Mouse (Mus musculus) lung, embryonic 14.5 days (tissue): ENCODE results near the gene Esyt1. TPM values are rescaled to one million over a fixed set of nuclear protein-coding genes. Genes with fewer than 3 reads are reported as not detected.
A peak's percentile ranks its signal among the peaks of the same experiment; 100 is the strongest.

Experiments used
- ATAC-seq: fragments of 200-750 bp; cut with Nextera tagmentation; 2 replicates; pipeline ENCODE4 v1.8.0; 2017; ENCODE audit warnings: mild to moderate bottlenecking, moderate TSS enrichment, moderate library complexity; ENCODE audit not compliant: insufficient read depth
- DNase-seq: peaks from one replicate; pipeline ENCODE4 v3.0.0-alpha.2; 2015
- H3K27ac ChIP-seq: fragments of 300-500 bp; sonication (generic); 2 replicates; pipeline ENCODE4 v1.5.1; 2014; ENCODE audit warnings: low read depth, mild to moderate bottlenecking, moderate library complexity
- H3K27me3 ChIP-seq: fragments of 300-500 bp; sonication (generic); 2 replicates; pipeline ENCODE4 v1.6.1; 2014; ENCODE audit warnings: low read length, control low read depth; ENCODE audit not compliant: insufficient read depth
- H3K36me3 ChIP-seq: fragments of 300-500 bp; sonication (generic); 2 replicates; pipeline ENCODE4 v1.6.1; 2014; ENCODE audit warnings: control low read depth; ENCODE audit not compliant: insufficient read depth
- H3K4me1 ChIP-seq: fragments of 300-500 bp; sonication (generic); 2 replicates; pipeline ENCODE4 v1.6.1; 2014; ENCODE audit warnings: antibody characterized with exemption, control low read depth; ENCODE audit not compliant: insufficient read depth
- H3K4me2 ChIP-seq: fragments of 300-500 bp; sonication (generic); 2 replicates; pipeline ENCODE4 v1.6.1; 2014; ENCODE audit warnings: mild to moderate bottlenecking
- H3K4me3 ChIP-seq: fragments of 300-500 bp; sonication (generic); 2 replicates; pipeline ENCODE4 v1.5.1; 2014; ENCODE audit warnings: low read depth, low read length
- H3K9ac ChIP-seq: fragments of 300-500 bp; sonication (generic); 2 replicates; pipeline ENCODE4 v1.6.1; 2014
- H3K9me3 ChIP-seq: fragments of 300-500 bp; sonication (generic); 2 replicates; pipeline ENCODE4 v1.6.1; 2016; ENCODE audit warnings: low read depth, low read length, control low read depth
- CTCF ChIP-seq: IDR thresholded peaks from 2 replicates; pipeline ENCODE4 v1.5.1; 2016; ENCODE audit warnings: antibody characterized with exemption, low read depth
- WGBS: fragments of 180-500 bp; shearing (Covaris S2); extraction: QIAGEN DNeasy Blood & Tissue Kit; methylation state at CpG from one replicate; pipeline ENCODE4 v1.1.7; 2014; 5-methylcytosine and 5-hydroxymethylcytosine counted together
- polyA plus RNA-seq: library from polyadenylated mRNA; unstranded; fragments of >200 nt; fragmentation: Nextera tagmentation; extraction: Ambion mirVana; gene quantifications from 2 replicates; pipeline ENCODE4 v1.2.1, GENCODE M21; 2014

Gene Esyt1
- polyA plus RNA-seq, 1 experiment from 2014 or later, result 23.0 TPM

DNA sequence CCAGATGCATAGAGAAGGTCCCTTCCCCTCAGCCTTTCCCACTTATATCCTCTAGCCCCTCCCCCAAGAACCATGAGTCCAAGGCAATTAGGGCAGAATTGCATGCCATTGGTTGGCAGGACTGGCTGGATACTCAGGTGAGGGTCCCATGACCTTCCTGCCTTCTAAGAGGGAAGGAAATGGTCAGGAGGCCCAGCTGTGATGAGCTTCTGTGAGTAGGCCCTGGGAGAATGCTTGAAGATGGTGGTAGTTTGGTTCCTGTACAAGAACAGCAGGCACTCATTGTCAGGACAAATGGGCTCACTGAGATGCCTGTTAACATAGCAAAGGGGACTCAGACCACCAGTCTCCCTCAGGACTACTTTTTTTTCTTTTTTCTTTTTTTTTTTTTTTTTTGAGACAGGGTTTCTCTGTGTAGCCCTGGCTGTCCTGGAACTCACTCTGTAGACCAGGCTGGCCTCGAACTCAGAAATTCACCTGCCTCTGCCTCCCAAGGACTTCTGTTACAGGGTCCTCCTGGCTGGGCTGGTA lies 12.7 kb upstream of the Esyt1 start:
- peaks cover 15% of the 10 kb centered on the region for H3K36me3 ChIP-seq
- H3K4me2 ChIP-seq, result no peak overlapping the region
- DNase-seq, result no peak
- no peaks in the 10 kb centered on the region for H3K4me1 ChIP-seq
- no peaks in the 10 kb centered on the region for H3K27me3 ChIP-seq
- H3K9me3 ChIP-seq, result no peaks in the 10 kb centered on the region
- no peak for TF ChIP-seq CTCF
- WGBS, result 91% methylated on average over 1 of the region's 1 CpGs
- no peak overlapping the region for H3K27ac ChIP-seq
- H3K4me3 ChIP-seq, result no peak overlapping the region
- H3K9ac ChIP-seq, result no peak overlapping the region
- no peak for ATAC-seq

DNA sequence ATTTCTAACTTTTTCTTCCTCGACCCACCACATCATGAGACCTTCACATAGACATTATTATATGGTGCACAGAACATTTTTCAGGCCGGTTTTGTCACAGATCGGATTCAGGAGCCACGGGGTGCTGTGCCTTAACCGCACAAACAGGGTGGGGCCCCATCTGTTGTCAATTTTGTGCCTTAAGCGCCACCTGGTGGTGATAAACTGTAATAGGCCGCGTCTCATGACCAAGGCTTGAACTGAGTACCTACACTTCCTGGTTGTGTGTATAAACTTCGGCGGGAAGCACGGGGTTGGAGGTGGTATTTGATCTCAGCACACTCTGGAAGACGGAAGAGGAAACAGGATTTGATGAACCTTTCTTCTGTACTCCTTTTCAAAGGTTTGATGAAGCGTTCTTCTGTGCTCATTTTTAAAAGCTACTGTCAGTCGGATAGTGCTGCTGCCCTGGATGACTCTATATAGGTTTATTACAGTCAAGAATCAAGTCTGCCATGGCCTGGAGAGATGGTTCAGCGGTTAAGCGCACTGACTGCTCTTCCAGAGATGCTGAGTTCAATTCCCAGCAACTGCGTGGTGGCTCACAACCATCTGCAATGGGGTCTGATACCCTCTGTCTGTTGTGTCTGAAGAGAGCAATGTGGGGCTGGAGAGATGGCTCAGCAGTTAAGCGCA lies 10.7 kb upstream of the Esyt1 start:
- WGBS, result 13% methylated on average over 18 of the region's 18 CpGs
- Histone ChIP-seq H3K36me3 (no peaks in the 10 kb centered on the region), H3K4me2 (peak overlapping the region; percentile 54), H3K9ac (0 out of 2 replicates have a peak overlapping the region, but pooled peaks have one; percentile 4), H3K4me3 (peak overlapping the region; percentile 12), H3K27me3 (no peaks in the 10 kb centered on the region), H3K27ac (no peak overlapping the region), H3K4me1 (no peaks in the 10 kb centered on the region), H3K9me3 (no peaks in the 10 kb centered on the region)
- peak; percentile 95 for ATAC-seq
- DNase-seq, result peak; percentile 96
- peak; percentile 93 for TF ChIP-seq CTCF

DNA sequence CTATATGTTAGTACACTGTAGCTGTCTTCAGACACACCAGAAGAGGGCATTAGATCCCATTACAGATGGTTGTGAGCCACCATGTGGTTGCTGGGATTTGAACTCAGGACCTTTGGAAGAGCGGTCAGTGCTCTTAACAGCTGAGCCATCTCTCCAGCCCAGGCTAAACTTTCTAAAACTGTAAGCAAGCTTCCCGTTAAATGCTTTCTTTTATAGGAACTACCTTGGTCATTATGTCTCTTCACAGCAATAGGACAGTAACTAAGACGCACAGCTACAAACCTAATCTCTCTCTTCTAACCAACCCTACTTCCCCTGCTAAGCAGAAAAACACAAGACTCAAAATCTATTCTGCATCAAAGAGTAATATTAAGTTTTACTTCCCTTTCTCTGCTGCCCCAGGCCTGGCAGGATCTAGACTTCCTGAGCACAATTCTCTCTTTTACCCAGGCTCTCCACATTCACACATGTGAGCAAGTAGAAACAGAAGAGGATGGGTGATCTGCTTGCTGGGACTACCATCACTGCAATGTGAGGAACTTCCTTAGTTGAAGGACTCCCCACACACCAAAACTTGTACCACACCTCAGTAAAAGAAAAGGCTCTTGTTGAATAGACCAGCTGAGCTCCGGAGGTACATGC lies 10.1 kb upstream of the Esyt1 start:
- ATAC-seq (peak; percentile 7; the same call in 1 of the 2 replicates), DNase-seq (no peak)
- no peaks in the 10 kb centered on the region for H3K9me3 ChIP-seq
- H3K4me1 ChIP-seq, result no peaks in the 10 kb centered on the region
- H3K27me3 ChIP-seq, result no peaks in the 10 kb centered on the region
- no peak for TF ChIP-seq CTCF
- H3K4me3 ChIP-seq, result peak overlapping the region; percentile 8; the same call in 1 of the 2 replicates
- 71% methylated on average over 4 of the region's 4 CpGs for WGBS
- H3K9ac ChIP-seq, result 0 out of 2 replicates have a peak overlapping the region, but pooled peaks have one; percentile 4
- peak overlapping the region; percentile 54 for H3K4me2 ChIP-seq
- H3K27ac ChIP-seq, result no peak overlapping the region
- H3K36me3 ChIP-seq, result no peaks in the 10 kb centered on the region

DNA sequence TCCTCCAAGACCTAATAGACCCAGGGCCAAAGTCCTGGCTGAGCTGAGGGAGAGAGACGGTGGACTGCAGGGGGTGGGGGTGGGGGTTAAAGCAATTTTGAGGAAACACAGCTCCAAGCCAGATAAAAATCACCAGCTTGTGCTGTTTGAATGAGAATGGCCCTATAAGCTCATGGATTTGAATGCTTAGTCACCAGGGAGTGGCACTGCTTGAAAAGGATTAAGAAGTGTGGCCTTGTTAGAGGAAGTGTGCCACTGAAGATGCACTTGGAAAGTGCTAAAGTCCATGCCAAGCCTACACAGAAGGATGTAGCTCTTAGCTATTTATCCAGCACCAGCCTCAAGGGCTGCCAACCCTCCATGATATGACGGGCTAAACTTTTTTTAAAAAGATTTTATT lies 9.5 kb upstream of the Esyt1 start:
- Histone ChIP-seq H3K27me3 (no peaks in the 10 kb centered on the region), H3K4me3 (no peak overlapping the region), H3K4me1 (no peaks in the 10 kb centered on the region), H3K9me3 (no peaks in the 10 kb centered on the region), H3K9ac (no peak overlapping the region), H3K27ac (no peak overlapping the region), H3K4me2 (no peak overlapping the region), H3K36me3 (no peaks in the 10 kb centered on the region)
- no peak for DNase-seq
- TF ChIP-seq CTCF, result no peak
- no peak for ATAC-seq
- 71% methylated on average over 2 of the region's 2 CpGs for WGBS

DNA sequence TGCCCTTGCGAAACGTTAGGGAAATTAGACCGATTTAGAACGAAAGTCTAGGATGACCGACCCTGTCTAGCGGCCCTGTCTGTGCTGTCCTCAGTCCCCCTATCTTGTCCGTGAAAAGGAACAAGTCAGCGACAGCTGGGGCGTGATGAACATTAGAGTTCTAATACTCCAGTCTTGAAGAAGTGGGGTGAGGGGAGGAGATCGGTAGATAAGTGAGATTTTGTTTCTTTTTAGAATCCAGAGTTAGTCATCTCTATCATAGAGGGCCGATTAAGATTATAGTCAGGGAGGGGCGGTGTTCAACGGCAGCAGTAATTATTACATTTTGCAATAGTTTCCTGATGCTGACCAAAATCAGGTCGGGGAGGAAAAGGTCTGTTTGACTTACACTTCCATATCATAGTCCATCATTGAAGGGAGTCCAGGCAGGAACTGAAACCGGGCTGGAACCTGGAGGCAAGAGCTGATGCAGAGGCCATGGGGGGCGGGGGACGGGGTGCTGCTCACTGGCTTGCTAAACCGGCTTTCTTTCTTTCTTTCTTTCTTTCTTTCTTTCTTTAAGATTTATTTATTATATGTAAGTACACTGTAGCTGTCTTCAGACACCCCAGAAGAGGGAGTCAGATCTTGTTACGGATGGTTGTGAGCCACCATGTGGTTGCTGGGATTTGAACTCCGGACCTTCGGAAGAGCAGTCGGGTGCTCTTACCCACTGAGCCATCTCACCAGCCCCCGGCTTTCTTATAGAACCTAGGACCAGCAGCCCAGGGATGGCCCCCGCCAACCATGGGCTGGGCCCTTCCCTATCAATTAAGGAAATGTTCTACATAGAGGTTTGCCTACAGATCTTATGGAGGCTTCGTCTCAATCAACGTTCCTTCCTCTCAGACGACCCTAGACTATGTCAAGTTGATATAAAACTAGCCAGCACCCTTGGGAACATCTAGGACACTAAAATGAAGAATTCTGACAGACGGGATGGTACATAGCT lies 990 bp upstream of the Esyt1 start:
- H3K27me3 ChIP-seq, result no peaks in the 10 kb centered on the region
- ATAC-seq (peak; percentile 25; the same call in 1 of the 2 replicates), DNase-seq (no peak)
- peak overlapping the region; percentile 100 for H3K4me2 ChIP-seq
- peak overlapping the region; percentile 48 for H3K9ac ChIP-seq
- peak overlapping the region; percentile 82 for H3K4me3 ChIP-seq
- peak overlapping the region; percentile 67; the same call in 1 of the 2 replicates for H3K27ac ChIP-seq
- no peaks in the 10 kb centered on the region for H3K36me3 ChIP-seq
- no peak for TF ChIP-seq CTCF
- 26% methylated on average over 28 of the region's 28 CpGs for WGBS
- no peaks in the 10 kb centered on the region for H3K9me3 ChIP-seq
- no peaks in the 10 kb centered on the region for H3K4me1 ChIP-seq

GRCm38 (mm10) chr10:128524732-128525662 lies 674 bp downstream of the Esyt1 start:
- H3K9me3 ChIP-seq, result no peaks in the 10 kb centered on the region
- peak overlapping the region; percentile 100 for H3K4me2 ChIP-seq
- H3K4me3 ChIP-seq, result peak overlapping the region; percentile 82
- H3K9ac ChIP-seq, result peak overlapping the region; percentile 78
- H3K4me1 ChIP-seq, result no peaks in the 10 kb centered on the region
- H3K36me3 ChIP-seq, result peaks cover 12% of the 10 kb centered on the region; the same call in 1 of the 2 replicates
- ATAC-seq (peak; percentile 25), DNase-seq (peak; percentile 73)
- WGBS, result under 1% methylated on average over 58 of the region's 58 CpGs
- TF ChIP-seq CTCF, result no peak
- no peaks in the 10 kb centered on the region for H3K27me3 ChIP-seq
- H3K27ac ChIP-seq, result peak overlapping the region; percentile 80
